ENCODE assay signal across 14 mouse cellular contexts in the genomic region with DNA sequence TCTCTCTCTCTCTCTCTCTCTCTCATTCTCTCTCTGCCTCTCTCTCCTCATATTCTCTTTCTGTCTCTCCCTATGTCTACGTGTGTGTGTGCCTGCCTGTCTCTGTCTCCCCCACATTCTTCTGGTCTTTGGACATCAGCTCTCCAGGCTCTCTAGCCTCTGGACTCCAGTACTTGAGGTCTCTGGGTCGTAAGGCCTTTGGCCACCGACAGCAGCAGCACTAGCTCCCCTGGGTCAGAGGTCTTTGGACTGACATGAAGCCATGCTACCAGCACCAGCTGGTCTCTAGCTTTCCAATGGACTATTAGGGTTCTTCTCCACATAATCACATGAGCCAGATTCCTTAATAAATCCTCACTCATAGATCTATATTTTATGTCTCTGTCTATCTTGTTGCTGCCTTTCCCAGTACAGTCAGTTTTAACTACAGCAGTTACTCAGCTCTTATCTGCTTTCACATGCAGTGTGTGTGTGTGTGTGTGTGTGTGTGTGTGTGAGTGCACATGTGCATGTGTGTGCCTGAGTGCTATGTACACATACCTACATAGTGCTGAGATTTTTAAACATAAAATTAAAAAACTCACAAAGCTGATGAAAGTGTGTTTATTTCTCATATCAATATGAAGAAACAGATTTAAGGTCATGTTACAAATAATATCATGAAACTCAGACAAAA.
DNase-seq lines count a peak whose midpoint lies in the region; ATAC-seq and TF ChIP-seq lines count a peak whose summit lies in the region.
"Had no signal": no experiment of that assay in that cellular context is flagged by ENCODE, and none has a peak within 500 bp of the region (broad histone marks: within the 10 kb centered on the region; RNA-seq: fewer than 3 reads in every experiment).

No protein-coding gene starts in this region.

- H3K36me3 ChIP-seq in kidney, embryonic 15.5 days, result no peaks in the 10 kb centered on the region
- H3K36me3 ChIP-seq in midbrain, embryonic 14.5 days (ENCODE audit: control insufficient read depth, insufficient read depth, low read length), result no peaks in the 10 kb centered on the region
- H3K36me3 ChIP-seq in midbrain, embryonic 15.5 days (replicated peaks), result no peaks in the 10 kb centered on the region
- no peaks in the 10 kb centered on the region for H3K36me3 ChIP-seq in stomach, postnatal 0 days (ENCODE audit: control insufficient read depth, insufficient read depth, low read length)
- H3K36me3 ChIP-seq: embryonic facial prominence, embryonic 15.5 days; heart, embryonic 15.5 days; limb, embryonic 13.5 days had no signal

- H3K9ac ChIP-seq in kidney, embryonic 15.5 days, result no peak overlapping the region
- H3K9ac ChIP-seq in midbrain, embryonic 14.5 days (replicated peaks; ENCODE audit: low read length), result no peak overlapping the region
- no peak overlapping the region for H3K9ac ChIP-seq in midbrain, embryonic 15.5 days
- H3K9ac ChIP-seq in stomach, postnatal 0 days (ENCODE audit: low read length), result no peak overlapping the region
- H3K9ac ChIP-seq: embryonic facial prominence, embryonic 15.5 days; heart, embryonic 15.5 days; limb, embryonic 13.5 days had no signal

- TF ChIP-seq EP300 in stomach, postnatal 0 days (optimal IDR thresholded peaks at IDR 0.05), result no peak

- H3K4me1 ChIP-seq in kidney, embryonic 15.5 days, result no peaks in the 10 kb centered on the region
- H3K4me1 ChIP-seq in midbrain, embryonic 14.5 days (ENCODE audit: control insufficient read depth, insufficient read depth, low read length), result no peaks in the 10 kb centered on the region
- no peaks in the 10 kb centered on the region for H3K4me1 ChIP-seq in midbrain, embryonic 15.5 days
- H3K4me1 ChIP-seq in stomach, postnatal 0 days (replicated peaks; ENCODE audit: control insufficient read depth, insufficient read depth), result no peaks in the 10 kb centered on the region

- no peak for TF ChIP-seq CTCF in stomach, postnatal 0 days (IDR thresholded peaks at IDR 0.05; ENCODE audit: low read depth)

- H3K27ac ChIP-seq in kidney, embryonic 15.5 days, result no peak overlapping the region
- 0 out of 2 replicates have a peak overlapping the region, but pooled peaks have one; percentile 5 for H3K27ac ChIP-seq in midbrain, embryonic 14.5 days (replicated peaks; ENCODE audit: low read depth, low read length)
- no peak overlapping the region for H3K27ac ChIP-seq in midbrain, embryonic 15.5 days
- H3K27ac ChIP-seq in stomach, postnatal 0 days (replicated peaks), result no peak overlapping the region
- H3K27ac ChIP-seq: embryonic facial prominence, embryonic 15.5 days; heart, embryonic 15.5 days; left cerebral cortex, adult 2 months; limb, embryonic 13.5 days; macrophage had no signal

- ATAC-seq in kidney, embryonic 15.5 days (replicated peaks; ENCODE audit: low FRiP score), result no peak
- ATAC-seq in midbrain, embryonic 14.5 days (ENCODE audit: low FRiP score, low TSS enrichment), result no peak
- no peak for ATAC-seq in midbrain, embryonic 15.5 days (replicated peaks)
- peak; percentile 76; the same call in 1 of the 2 replicates for ATAC-seq in stomach, postnatal 0 days (ENCODE audit: low FRiP score, low TSS enrichment)

- no peak overlapping the region for H3K4me2 ChIP-seq in kidney, embryonic 15.5 days
- H3K4me2 ChIP-seq in midbrain, embryonic 14.5 days (ENCODE audit: low read length), result no peak overlapping the region
- H3K4me2 ChIP-seq in midbrain, embryonic 15.5 days, result no peak overlapping the region
- H3K4me2 ChIP-seq in stomach, postnatal 0 days (replicated peaks; ENCODE audit: low read depth), result no peak overlapping the region
- H3K4me2 ChIP-seq: embryonic facial prominence, embryonic 15.5 days; heart, embryonic 15.5 days; limb, embryonic 13.5 days had no signal

- 46% methylated on average over 3 of the region's 3 CpGs for WGBS in kidney, embryonic 15.5 days
- WGBS in midbrain, embryonic 14.5 days, result 78% methylated on average over 3 of the region's 3 CpGs
- WGBS in midbrain, embryonic 15.5 days, result 69% methylated on average over 3 of the region's 3 CpGs
- WGBS in stomach, postnatal 0 days, result 66% methylated on average over 3 of the region's 3 CpGs

- DNase-seq in kidney, adult 11 months, result peak; percentile 70
- no peak for DNase-seq in midbrain, embryonic 14.5 days
- DNase-seq in kidney, postnatal 10 days, result peak; percentile 19
- DNase-seq in stomach, postnatal 0 days (ENCODE audit: low spot score), result peak; percentile 60
- no peak for DNase-seq in layer of hippocampus, postnatal 36 days
- no peak for DNase-seq in embryo, embryonic 10 days (ENCODE audit: low spot score)
- DNase-seq: adrenal gland, postnatal 25 days had no signal

- no peaks in the 10 kb centered on the region for H3K27me3 ChIP-seq in kidney, embryonic 15.5 days
- H3K27me3 ChIP-seq in midbrain, embryonic 14.5 days (ENCODE audit: control insufficient read depth, insufficient read depth, low read length), result no peaks in the 10 kb centered on the region
- H3K27me3 ChIP-seq in midbrain, embryonic 15.5 days (replicated peaks), result no peaks in the 10 kb centered on the region
- H3K27me3 ChIP-seq in stomach, postnatal 0 days (ENCODE audit: control insufficient read depth, insufficient read depth, low read length), result no peaks in the 10 kb centered on the region
- H3K27me3 ChIP-seq: embryonic facial prominence, embryonic 15.5 days; heart, embryonic 15.5 days; limb, embryonic 13.5 days had no signal

- H3K4me3 ChIP-seq in kidney, embryonic 15.5 days (replicated peaks), result no peak overlapping the region
- H3K4me3 ChIP-seq in midbrain, embryonic 14.5 days (replicated peaks; ENCODE audit: low read depth, low read length), result no peak overlapping the region
- H3K4me3 ChIP-seq in midbrain, embryonic 15.5 days, result no peak overlapping the region
- no peak overlapping the region for H3K4me3 ChIP-seq in stomach, postnatal 0 days (ENCODE audit: low read depth, low read length)
- H3K4me3 ChIP-seq: embryonic facial prominence, embryonic 15.5 days; heart, embryonic 15.5 days; left cerebral cortex, adult 2 months; limb, embryonic 13.5 days had no signal

- H3K9me3 ChIP-seq in kidney, embryonic 15.5 days (replicated peaks), result no peaks in the 10 kb centered on the region
- no peaks in the 10 kb centered on the region for H3K9me3 ChIP-seq in midbrain, embryonic 14.5 days (ENCODE audit: control insufficient read depth, low read length)
- H3K9me3 ChIP-seq in midbrain, embryonic 15.5 days, result no peaks in the 10 kb centered on the region
- H3K9me3 ChIP-seq in stomach, postnatal 0 days (ENCODE audit: control insufficient read depth, low read length), result no peaks in the 10 kb centered on the region
- H3K9me3 ChIP-seq: embryonic facial prominence, embryonic 15.5 days; heart, embryonic 15.5 days; limb, embryonic 13.5 days had no signal

Comparison
In these comparisons a context has a peak if more than half of its experiments do, and no peak if none do; other contexts are left out.
1. DNase-seq: peak in kidney, adult 11 months (single experiment), kidney, postnatal 10 days (single experiment) and stomach, postnatal 0 days (single experiment); none in midbrain, embryonic 14.5 days (single experiment), layer of hippocampus, postnatal 36 days (0 of 2) and embryo, embryonic 10 days (single experiment).